Mouse (Mus musculus): ENCODE data around the gene Rpia. TPM values are rescaled to one million over a fixed set of nuclear protein-coding genes. Genes with fewer than 3 reads are reported as not detected.

Gene Rpia
- polyA plus RNA-seq, 1 experiment from 2014 or later = 1.4 TPM

GRCm38 (mm10) chr6:70764551-70764950 lies 27.5 kb downstream of the Rpia start:
- no peak for ATAC-seq (ENCODE audit: insufficient number of reproducible peaks, insufficient read depth, low FRiP score, low read depth)
- Histone ChIP-seq H3K4me1 (ENCODE audit: control insufficient read depth in 2 of 2, insufficient read depth in 2 of 2, low read length in 2 of 2) (no peaks in the 10 kb centered on the region), H3K36me3 (ENCODE audit: control insufficient read depth, insufficient read depth, low read length) (peaks cover 35% of the 10 kb centered on the region), H3K9ac (ENCODE audit: low read length) (no peak overlapping the region), H3K4me2 (ENCODE audit: low read length) (no peak overlapping the region), H3K27ac (replicated peaks in 1 of 2; ENCODE audit: control insufficient read depth in 1 of 2, insufficient read depth in 1 of 2, low read depth in 2 of 2, low read length in 2 of 2) (no peak overlapping the region), H3K4me3 (ENCODE audit: control insufficient read depth in 1 of 2, insufficient read depth in 1 of 2, low read depth in 1 of 2, low read length in 2 of 2) (no peak overlapping the region), H3K27me3 (ENCODE audit: control insufficient read depth, insufficient read depth, low read length) (no peaks in the 10 kb centered on the region), H3K9me3 (ENCODE audit: control insufficient read depth, low read length) (no peaks in the 10 kb centered on the region)
- WGBS = 77% methylated on average over 5 of the region's 5 CpGs

DNA sequence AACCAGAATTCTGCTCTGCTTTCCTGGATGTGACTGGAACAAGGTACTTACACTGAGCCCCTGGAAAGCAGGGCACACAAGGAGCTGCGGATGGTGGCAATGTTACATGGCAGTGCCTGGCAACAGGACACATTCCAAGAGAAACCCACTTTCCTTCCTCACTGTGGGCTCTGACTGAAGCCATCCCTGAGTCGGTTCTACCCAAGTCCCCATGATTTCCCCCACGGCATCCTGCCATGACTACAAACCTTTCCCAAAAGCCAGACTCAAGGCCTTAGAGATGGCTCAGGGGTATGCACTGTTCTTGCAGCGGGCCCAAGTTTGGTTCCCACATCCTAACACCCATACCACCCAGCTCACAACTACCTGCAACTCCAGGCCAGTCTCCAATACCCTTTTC lies 28.2 kb downstream of the Rpia start:
- Histone ChIP-seq H3K4me1 (ENCODE audit: control insufficient read depth in 2 of 2, insufficient read depth in 2 of 2, low read length in 2 of 2) (no peaks in the 10 kb centered on the region), H3K36me3 (ENCODE audit: control insufficient read depth, insufficient read depth, low read length) (peaks cover 35% of the 10 kb centered on the region), H3K4me2 (ENCODE audit: low read length) (no peak overlapping the region), H3K27ac (replicated peaks in 1 of 2; ENCODE audit: control insufficient read depth in 1 of 2, insufficient read depth in 1 of 2, low read depth in 2 of 2, low read length in 2 of 2) (no peak overlapping the region), H3K27me3 (ENCODE audit: control insufficient read depth, insufficient read depth, low read length) (no peaks in the 10 kb centered on the region), H3K4me3 (ENCODE audit: control insufficient read depth in 1 of 2, insufficient read depth in 1 of 2, low read depth in 1 of 2, low read length in 2 of 2) (no peak overlapping the region), H3K9me3 (ENCODE audit: control insufficient read depth, low read length) (no peaks in the 10 kb centered on the region), H3K9ac (ENCODE audit: low read length) (no peak overlapping the region)
- ATAC-seq (ENCODE audit: insufficient number of reproducible peaks, insufficient read depth, low FRiP score, low read depth) = no peak
- 90% methylated on average over 4 of the region's 4 CpGs for WGBS

- no peaks in the 10 kb centered on the region for H3K4me1 ChIP-seq (ENCODE audit: control insufficient read depth in 2 of 2, insufficient read depth in 2 of 2, low read length in 2 of 2)
- H3K4me2 ChIP-seq (ENCODE audit: low read length) = no peak overlapping the region
- no peak for ATAC-seq (ENCODE audit: insufficient number of reproducible peaks, insufficient read depth, low FRiP score, low read depth)
- no peaks in the 10 kb centered on the region for H3K27me3 ChIP-seq (ENCODE audit: control insufficient read depth, insufficient read depth, low read length)
- WGBS = 74% methylated on average over 6 of the region's 6 CpGs
- H3K4me3 ChIP-seq (ENCODE audit: control insufficient read depth in 1 of 2, insufficient read depth in 1 of 2, low read depth in 1 of 2, low read length in 2 of 2) = no peak overlapping the region
- no peak overlapping the region for H3K9ac ChIP-seq (ENCODE audit: low read length)
- no peaks in the 10 kb centered on the region for H3K9me3 ChIP-seq (ENCODE audit: control insufficient read depth, low read length)
- peaks cover 25% of the 10 kb centered on the region for H3K36me3 ChIP-seq (ENCODE audit: control insufficient read depth, insufficient read depth, low read length)
- H3K27ac ChIP-seq (replicated peaks in 1 of 2; ENCODE audit: control insufficient read depth in 1 of 2, insufficient read depth in 1 of 2, low read depth in 2 of 2, low read length in 2 of 2) = no peak overlapping the region
Measured at GRCm38 (mm10) chr6:70762659-70763058, 29.4 kb downstream of the Rpia start.

DNA sequence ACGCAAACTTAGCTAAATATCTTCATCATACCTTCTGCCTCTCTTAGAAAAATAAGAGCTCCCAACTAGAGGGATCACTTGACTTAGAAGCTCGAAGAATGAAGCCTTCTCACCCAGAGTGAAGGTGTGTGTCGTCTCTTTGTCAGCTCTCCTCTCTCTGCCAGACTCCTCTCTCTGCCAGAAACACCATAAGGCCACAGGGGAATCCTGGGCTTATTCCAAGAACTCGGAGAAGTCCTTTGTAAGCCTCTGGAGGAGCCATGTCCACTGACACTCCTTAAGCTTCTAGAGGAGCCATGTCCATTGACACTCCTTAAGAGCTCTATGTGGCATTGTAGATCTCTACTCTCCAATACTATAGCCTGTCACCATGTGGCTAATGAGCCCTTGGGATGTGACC lies 31.1 kb downstream of the Rpia start:
- Histone ChIP-seq H3K9me3 (ENCODE audit: control insufficient read depth, low read length) (no peaks in the 10 kb centered on the region), H3K9ac (ENCODE audit: low read length) (no peak overlapping the region), H3K4me3 (ENCODE audit: control insufficient read depth in 1 of 2, insufficient read depth in 1 of 2, low read depth in 1 of 2, low read length in 2 of 2) (no peak overlapping the region), H3K36me3 (ENCODE audit: control insufficient read depth, insufficient read depth, low read length) (peaks cover 9% of the 10 kb centered on the region), H3K4me1 (ENCODE audit: control insufficient read depth in 2 of 2, insufficient read depth in 2 of 2, low read length in 2 of 2) (no peaks in the 10 kb centered on the region), H3K4me2 (ENCODE audit: low read length) (no peak overlapping the region), H3K27ac (replicated peaks in 1 of 2; ENCODE audit: control insufficient read depth in 1 of 2, insufficient read depth in 1 of 2, low read depth in 2 of 2, low read length in 2 of 2) (no peak overlapping the region), H3K27me3 (ENCODE audit: control insufficient read depth, insufficient read depth, low read length) (no peaks in the 10 kb centered on the region)
- 81% methylated on average over 4 of the region's 4 CpGs for WGBS
- ATAC-seq (ENCODE audit: insufficient number of reproducible peaks, insufficient read depth, low FRiP score, low read depth) = no peak

DNA sequence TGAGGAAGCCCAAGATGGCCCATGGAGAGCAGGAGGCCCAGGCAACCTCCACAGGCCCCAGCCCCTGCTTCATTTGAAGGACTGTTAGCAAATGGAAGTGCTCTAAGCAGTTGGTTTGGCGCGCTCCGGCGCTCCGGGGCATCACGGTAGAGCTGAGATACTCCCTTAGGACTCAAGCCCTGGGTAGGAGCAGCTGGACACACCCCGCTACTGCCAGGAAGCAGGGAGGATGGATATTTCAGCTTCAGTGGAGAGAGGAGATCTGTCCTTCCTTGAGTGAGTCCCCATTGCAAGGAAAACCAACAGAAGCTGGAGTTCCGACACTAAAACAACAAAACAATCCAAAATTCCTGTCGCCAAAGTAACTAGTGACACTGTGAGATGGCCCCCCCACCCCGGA lies 37.2 kb downstream of the Rpia start:
- 88% methylated on average over 10 of the region's 10 CpGs for WGBS
- ATAC-seq (ENCODE audit: insufficient number of reproducible peaks, insufficient read depth, low FRiP score, low read depth) = no peak
- no peak overlapping the region for H3K4me3 ChIP-seq (ENCODE audit: control insufficient read depth in 1 of 2, insufficient read depth in 1 of 2, low read depth in 1 of 2, low read length in 2 of 2)

DNA sequence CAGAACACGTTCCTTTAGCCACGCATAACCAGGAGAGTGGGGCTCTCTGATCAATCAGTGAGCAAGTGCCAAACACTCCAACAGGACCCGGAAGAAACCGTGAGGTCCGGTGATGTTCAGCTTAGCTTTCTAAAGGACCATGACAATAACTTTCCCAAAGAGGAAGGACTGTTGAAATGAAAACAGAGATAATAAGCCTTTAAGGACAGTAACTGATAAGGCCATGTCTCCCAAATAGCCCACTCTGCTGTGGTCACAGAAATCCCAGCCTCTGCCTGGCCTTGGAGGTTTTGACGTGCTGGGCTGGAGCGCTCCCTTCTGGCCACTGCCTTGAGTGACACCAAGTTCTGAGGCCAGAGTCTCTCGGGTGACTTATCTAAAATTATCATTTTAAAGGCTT lies 39.7 kb downstream of the Rpia start:
- no peaks in the 10 kb centered on the region for H3K27me3 ChIP-seq (ENCODE audit: control insufficient read depth, insufficient read depth, low read length)
- no peak overlapping the region for H3K27ac ChIP-seq (replicated peaks in 1 of 2; ENCODE audit: control insufficient read depth in 1 of 2, insufficient read depth in 1 of 2, low read depth in 2 of 2, low read length in 2 of 2)
- 19% methylated on average over 8 of the region's 8 CpGs for WGBS
- H3K4me2 ChIP-seq (ENCODE audit: low read length) = peak overlapping the region; percentile 47
- H3K9ac ChIP-seq (ENCODE audit: low read length) = no peak overlapping the region
- no peaks in the 10 kb centered on the region for H3K9me3 ChIP-seq (ENCODE audit: control insufficient read depth, low read length)
- ATAC-seq (ENCODE audit: insufficient number of reproducible peaks, insufficient read depth, low FRiP score, low read depth) = no peak
- no peak overlapping the region for H3K4me3 ChIP-seq (ENCODE audit: control insufficient read depth in 1 of 2, insufficient read depth in 1 of 2, low read depth in 1 of 2, low read length in 2 of 2)
- no peaks in the 10 kb centered on the region for H3K4me1 ChIP-seq (ENCODE audit: control insufficient read depth in 2 of 2, insufficient read depth in 2 of 2, low read length in 2 of 2)
- no peaks in the 10 kb centered on the region for H3K36me3 ChIP-seq (ENCODE audit: control insufficient read depth, insufficient read depth, low read length)

More for the DNA sequence above, 37.2 kb downstream of the Rpia start:
- Histone ChIP-seq H3K4me1 (ENCODE audit: control insufficient read depth in 2 of 2, insufficient read depth in 2 of 2, low read length in 2 of 2) (no peaks in the 10 kb centered on the region), H3K27me3 (ENCODE audit: control insufficient read depth, insufficient read depth, low read length) (no peaks in the 10 kb centered on the region), H3K9me3 (ENCODE audit: control insufficient read depth, low read length) (no peaks in the 10 kb centered on the region), H3K9ac (ENCODE audit: low read length) (no peak overlapping the region), H3K36me3 (ENCODE audit: control insufficient read depth, insufficient read depth, low read length) (no peaks in the 10 kb centered on the region), H3K27ac (replicated peaks in 1 of 2; ENCODE audit: control insufficient read depth in 1 of 2, insufficient read depth in 1 of 2, low read depth in 2 of 2, low read length in 2 of 2) (no peak overlapping the region), H3K4me2 (ENCODE audit: low read length) (no peak overlapping the region)

- Histone ChIP-seq H3K4me1 (ENCODE audit: control insufficient read depth in 2 of 2, insufficient read depth in 2 of 2, low read length in 2 of 2) (no peaks in the 10 kb centered on the region), H3K36me3 (ENCODE audit: control insufficient read depth, insufficient read depth, low read length) (no peaks in the 10 kb centered on the region), H3K4me3 (ENCODE audit: control insufficient read depth in 1 of 2, insufficient read depth in 1 of 2, low read depth in 1 of 2, low read length in 2 of 2) (no peak overlapping the region), H3K27ac (replicated peaks in 1 of 2; ENCODE audit: control insufficient read depth in 1 of 2, insufficient read depth in 1 of 2, low read depth in 2 of 2, low read length in 2 of 2) (no peak overlapping the region), H3K27me3 (ENCODE audit: control insufficient read depth, insufficient read depth, low read length) (no peaks in the 10 kb centered on the region), H3K4me2 (ENCODE audit: low read length) (peak overlapping the region; percentile 47; the same call in 1 of the 2 replicates), H3K9me3 (ENCODE audit: control insufficient read depth, low read length) (no peaks in the 10 kb centered on the region), H3K9ac (ENCODE audit: low read length) (no peak overlapping the region)
- no peak for ATAC-seq (ENCODE audit: insufficient number of reproducible peaks, insufficient read depth, low FRiP score, low read depth)
- WGBS = 57% methylated on average over 6 of the region's 6 CpGs
Measured at GRCm38 (mm10) chr6:70751898-70752273, 40.1 kb downstream of the Rpia start.

- Histone ChIP-seq H3K36me3 (ENCODE audit: control insufficient read depth, insufficient read depth, low read length) (no peaks in the 10 kb centered on the region), H3K27ac (replicated peaks in 1 of 2; ENCODE audit: control insufficient read depth in 1 of 2, insufficient read depth in 1 of 2, low read depth in 2 of 2, low read length in 2 of 2) (no peak overlapping the region), H3K27me3 (ENCODE audit: control insufficient read depth, insufficient read depth, low read length) (no peaks in the 10 kb centered on the region), H3K9ac (ENCODE audit: low read length) (no peak overlapping the region), H3K4me3 (ENCODE audit: control insufficient read depth in 1 of 2, insufficient read depth in 1 of 2, low read depth in 1 of 2, low read length in 2 of 2) (no peak overlapping the region), H3K4me1 (ENCODE audit: control insufficient read depth in 2 of 2, insufficient read depth in 2 of 2, low read length in 2 of 2) (no peaks in the 10 kb centered on the region), H3K4me2 (ENCODE audit: low read length) (no peak overlapping the region), H3K9me3 (ENCODE audit: control insufficient read depth, low read length) (no peaks in the 10 kb centered on the region)
- no peak for ATAC-seq (ENCODE audit: insufficient number of reproducible peaks, insufficient read depth, low FRiP score, low read depth)
- 60% methylated on average over 8 of the region's 8 CpGs for WGBS
Measured at GRCm38 (mm10) chr6:70751251-70751897, 40.7 kb downstream of the Rpia start.
